19 mouse cellular contexts compared by ENCODE assay signal in the genomic region with DNA sequence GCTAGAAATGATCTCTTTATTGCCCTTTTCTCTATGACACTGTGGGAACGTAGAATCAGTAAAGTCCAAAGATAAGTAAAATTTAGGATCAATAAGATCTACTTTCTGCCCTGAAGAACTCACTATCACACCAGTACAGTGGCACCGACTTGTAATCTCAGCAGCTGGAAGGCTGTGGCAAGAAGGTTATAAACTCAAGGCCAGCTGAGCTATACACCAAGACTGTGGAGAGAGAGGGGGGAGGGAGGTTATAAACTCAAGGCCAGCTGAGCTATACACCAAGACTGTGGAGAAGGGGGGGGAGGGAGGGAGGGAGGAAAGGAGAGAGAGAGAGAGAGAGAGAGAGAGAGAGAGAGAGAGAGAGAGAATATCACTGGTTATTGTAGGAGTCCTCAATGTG.
"Had no signal": no experiment of that assay in that cellular context is flagged by ENCODE, and none has a peak within 500 bp of the region (broad histone marks: within the 10 kb centered on the region; RNA-seq: fewer than 3 reads in every experiment).

No protein-coding gene starts in this region.

- H3K36me3 ChIP-seq: midbrain, embryonic 10.5 days; midbrain, embryonic 12.5 days; neural tube, embryonic 13.5 days; neural tube, embryonic 15.5 days had no signal

- H3K4me1 ChIP-seq: midbrain, embryonic 10.5 days; midbrain, embryonic 12.5 days; neural tube, embryonic 13.5 days; neural tube, embryonic 15.5 days had no signal

- H3K4me3 ChIP-seq: midbrain, embryonic 10.5 days; midbrain, embryonic 12.5 days; myocyte; neural tube, embryonic 13.5 days; neural tube, embryonic 15.5 days had no signal

- DNase-seq: lung, adult 18-20 months; lung, embryonic 14.5 days; lung, postnatal 10 days; lung, postnatal 4 days; midbrain, embryonic 14.5 days; retina, postnatal 1 day; right cerebral cortex, adult 18-20 months; right cerebral cortex, postnatal 25 days; right cerebral cortex, postnatal 4 days; spleen, adult 18-20 months; thymus, adult 18-20 months; thymus, postnatal 14 days; thymus, postnatal 36 days had no signal

- H3K9ac ChIP-seq: lung, embryonic 14.5 days; midbrain, embryonic 12.5 days; neural tube, embryonic 13.5 days; neural tube, embryonic 15.5 days had no signal

- H3K27ac ChIP-seq: midbrain, embryonic 10.5 days; midbrain, embryonic 12.5 days; neural tube, embryonic 13.5 days; neural tube, embryonic 15.5 days had no signal

- H3K9me3 ChIP-seq: midbrain, embryonic 10.5 days; midbrain, embryonic 12.5 days; neural tube, embryonic 13.5 days; neural tube, embryonic 15.5 days had no signal

- H3K4me2 ChIP-seq: lung, embryonic 14.5 days; midbrain, embryonic 12.5 days; neural tube, embryonic 13.5 days; neural tube, embryonic 15.5 days had no signal

- ATAC-seq: midbrain, embryonic 16.5 days had no signal

- H3K27me3 ChIP-seq: midbrain, embryonic 12.5 days had no signal
